In genomic region chr13:48732168-48732841, GRCm38 (mm10) we compare ENCODE assay signal across 9 mouse cellular contexts.
DNase-seq lines count a peak whose midpoint lies in the region; ATAC-seq and TF ChIP-seq lines count a peak whose summit lies in the region.
"Had no signal": no experiment of that assay in that cellular context is flagged by ENCODE, and none has a peak within 500 bp of the region (broad histone marks: within the 10 kb centered on the region; RNA-seq: fewer than 3 reads in every experiment).

No protein-coding gene starts in this region.

- peaks cover 62% of the 10 kb centered on the region for H3K27me3 ChIP-seq in heart, embryonic 16.5 days (ENCODE audit: control insufficient read depth, insufficient read depth, low read length)
- H3K27me3 ChIP-seq in thymus, adult 2 months (ENCODE audit: control insufficient read depth, insufficient read depth, low read length): peaks cover 16% of the 10 kb centered on the region; the same call in 1 of the 2 replicates

- peaks cover 10% of the 10 kb centered on the region; the same call in 1 of the 2 replicates for H3K4me1 ChIP-seq in heart, embryonic 16.5 days (ENCODE audit: control insufficient read depth, insufficient read depth, low read length)
- no peaks in the 10 kb centered on the region for H3K4me1 ChIP-seq in thymus, adult 2 months (replicated peaks; ENCODE audit: control insufficient read depth, insufficient read depth, low read length)

- H3K27ac ChIP-seq in heart, embryonic 16.5 days (ENCODE audit: low read length): no peak overlapping the region
- no peak overlapping the region for H3K27ac ChIP-seq in thymus, adult 2 months (ENCODE audit: control insufficient read depth, insufficient read depth, low read length)

- no peak overlapping the region for H3K4me2 ChIP-seq in heart, embryonic 16.5 days (ENCODE audit: low read depth, low read length)

- WGBS in heart, embryonic 16.5 days: 3% methylated on average over 29 of the region's 29 CpGs
- WGBS in thymus, adult 2 months: 9% methylated on average over 29 of the region's 29 CpGs

- no peaks in the 10 kb centered on the region for H3K9me3 ChIP-seq in heart, embryonic 16.5 days (replicated peaks; ENCODE audit: control insufficient read depth, low read length)
- H3K9me3 ChIP-seq: megakaryocyte, embryonic 14.5 days had no signal

- peak; percentile 28 to 41 for DNase-seq in right cerebral cortex, postnatal 10 days (ENCODE audit: low spot score in 2 of 2)
- DNase-seq in right cerebral cortex, postnatal 36 days (ENCODE audit: low spot score in 2 of 2): no peak
- peak; percentile 62 to 75 for DNase-seq in cerebellum, postnatal 25 days
- peak; percentile 36 for DNase-seq in kidney, postnatal 14 days
- DNase-seq in thymus, adult 2 months: peak; percentile 46
- DNase-seq in left cerebral cortex, adult 8-10 months (ENCODE audit: low spot score in 2 of 2): no peak

- no peaks in the 10 kb centered on the region for H3K36me3 ChIP-seq in heart, embryonic 16.5 days (ENCODE audit: control insufficient read depth, insufficient read depth)
- no peaks in the 10 kb centered on the region for H3K36me3 ChIP-seq in thymus, adult 2 months (ENCODE audit: control insufficient read depth, insufficient read depth, low read length)

- peak overlapping the region; percentile 18; the same call in 1 of the 2 replicates for H3K4me3 ChIP-seq in heart, embryonic 16.5 days (ENCODE audit: low read length)
- H3K4me3 ChIP-seq in thymus, adult 2 months (ENCODE audit: control insufficient read depth, insufficient read depth, low read length): no peak overlapping the region
- H3K4me3 ChIP-seq: megakaryocyte, embryonic 14.5 days had no signal

- TF ChIP-seq POLR2A in thymus, adult 2 months (IDR thresholded peaks at IDR 0.05; ENCODE audit: control insufficient read depth, extremely low read depth, insufficient read depth, low read length, poor library complexity): no peak

- peak; percentile 91 for TF ChIP-seq CTCF in thymus, adult 2 months (IDR thresholded peaks at IDR 0.05; ENCODE audit: borderline replicate concordance, control insufficient read depth, extremely low read depth, insufficient read depth, low read length, poor library complexity)

- no peak for ATAC-seq in heart, embryonic 16.5 days (replicated peaks; ENCODE audit: extremely low read depth, insufficient read depth, low FRiP score)
- peak; percentile 60; the same call in 1 of the 2 replicates for ATAC-seq in megakaryocyte progenitor cell, adult 5-6 weeks (replicated peaks; ENCODE audit: poor library complexity)

- H3K9ac ChIP-seq in heart, embryonic 16.5 days (ENCODE audit: low read length): no peak overlapping the region

Comparison
In these comparisons a context has a peak if more than half of its experiments do, and no peak if none do; other contexts are left out.
1. DNase-seq: peak in right cerebral cortex, postnatal 10 days (2 of 2), cerebellum, postnatal 25 days (2 of 2), kidney, postnatal 14 days (single experiment) and thymus, adult 2 months (single experiment); none in right cerebral cortex, postnatal 36 days (0 of 2) and left cerebral cortex, adult 8-10 months (0 of 2).